Mouse (Mus musculus): ENCODE results near the gene Sgf29. TPM values are rescaled to one million over a fixed set of nuclear protein-coding genes. Genes with fewer than 3 reads are reported as not detected.

Sgf29 gene
- total RNA-seq, 2 experiments from 2014 or later, result 31.1 to 35.4 TPM

Other genes starting within 250 kb of the Sgf29 start
- not detected for gene Cd19, start 234.4 kb upstream of the Sgf29 start, total RNA-seq (2021)
- 10 to 100 TPM; 10.8 to 14.4 TPM for gene Rabep2, start 220.6 kb upstream of the Sgf29 start, total RNA-seq (2021)
- under 1 TPM; 0.32 to 0.39 TPM for gene Atp2a1, start 186.2 kb upstream of the Sgf29 start, total RNA-seq (2021)
- gene Sh2b1, start 173.9 kb upstream of the Sgf29 start, total RNA-seq (2021), result 10 to 100 TPM; 74.1 to 78.9 TPM
- 10 to 100 TPM; 76.3 to 92.6 TPM for gene Tufm, start 161.9 kb upstream of the Sgf29 start, total RNA-seq (2021)
- 100 to 1,000 TPM; 114 TPM for gene Atxn2l, start 145.9 kb upstream of the Sgf29 start, total RNA-seq (2021)
- 100 to 1,000 TPM; 176 to 188 TPM for gene Eif3c, start 82.9 kb upstream of the Sgf29 start, total RNA-seq (2021)
- gene Apobr, start 64.4 kb upstream of the Sgf29 start, total RNA-seq (2021), result under 1 TPM; 0.39 to 0.53 TPM
- 10 to 100 TPM; 21.3 to 35.1 TPM for gene Cln3, start 63.5 kb upstream of the Sgf29 start, total RNA-seq (2021)
- gene Il27, start 54.4 kb upstream of the Sgf29 start, total RNA-seq (2021), result not detected
- gene Nupr1, start 18.4 kb upstream of the Sgf29 start, total RNA-seq (2021), result 10 to 100 TPM; 15.7 to 22.1 TPM
- gene Sult1a1, start 27.1 kb downstream of the Sgf29 start, total RNA-seq (2021), result 10 to 100 TPM; 11.7 to 19.3 TPM
- gene Bola2, start 46.1 kb downstream of the Sgf29 start, total RNA-seq (2021), result 100 to 1,000 TPM in 1 of 2 experiments, 10 to 100 TPM in 1; 92.0 to 102 TPM
- gene Slx1b, start 46.5 kb downstream of the Sgf29 start, total RNA-seq (2021), result 10 to 100 TPM; 14.4 to 17.0 TPM
- 100 to 1,000 TPM; 163 to 167 TPM for gene Coro1a, start 58.5 kb downstream of the Sgf29 start, total RNA-seq (2021)
- 100 to 1,000 TPM; 148 to 165 TPM for gene Mapk3, start 110.3 kb downstream of the Sgf29 start, total RNA-seq (2021)
- gene Gdpd3, start 117.0 kb downstream of the Sgf29 start, total RNA-seq (2021), result 1 to 10 TPM; 1.8 to 2.1 TPM
- 100 to 1,000 TPM; 311 to 316 TPM for gene Ypel3, start 127.6 kb downstream of the Sgf29 start, total RNA-seq (2021)
- gene Tbx6, start 132.2 kb downstream of the Sgf29 start, total RNA-seq (2021), result under 1 TPM in 1 of 2 experiments, not detected in 1; 0.87 TPM
- 10 to 100 TPM; 48.1 to 51.3 TPM for gene Ppp4c, start 143.2 kb downstream of the Sgf29 start, total RNA-seq (2021)
- 10 to 100 TPM; 84.6 to 91.9 TPM for gene Fam57b, start 148.4 kb downstream of the Sgf29 start, total RNA-seq (2021)
- not detected for gene 4930451I11Rik, start 182.3 kb downstream of the Sgf29 start, total RNA-seq (2021)
- gene Doc2a, start 198.1 kb downstream of the Sgf29 start, total RNA-seq (2021), result 10 to 100 TPM; 47.8 to 57.6 TPM
- gene Hirip3, start 212.7 kb downstream of the Sgf29 start, total RNA-seq (2021), result 10 to 100 TPM; 25.5 to 35.0 TPM
- 10 to 100 TPM; 44.9 to 49.9 TPM for gene Ino80e, start 213.1 kb downstream of the Sgf29 start, total RNA-seq (2021)
- gene Taok2, start 235.4 kb downstream of the Sgf29 start, total RNA-seq (2021), result 100 to 1,000 TPM; 149 to 154 TPM

All from left cerebral cortex, postnatal 25 days (tissue).